Mouse (Mus musculus) megakaryocyte, embryonic 14.5 days (primary cell): ENCODE measurements at regions not wholly inside any gene's neighbourhood (a gene's known extent, or its start where the extent isn't known, plus 50 kb on each side); places are given as distances from the start of the nearest gene placed in this dataset.

ENCODE experiments used
- FLI1 ChIP-seq: IDR thresholded peaks from 2 replicates; pipeline ENCODE4 v1.6.1; 2012; ENCODE audit warnings: low read length, inconsistent platforms, mixed read lengths
- GATA1 ChIP-seq: IDR thresholded peaks from 3 replicates; pipeline ENCODE4 v1.6.1; 2012; ENCODE audit warnings: mixed read lengths, low read length, inconsistent platforms, borderline replicate concordance

DNA sequence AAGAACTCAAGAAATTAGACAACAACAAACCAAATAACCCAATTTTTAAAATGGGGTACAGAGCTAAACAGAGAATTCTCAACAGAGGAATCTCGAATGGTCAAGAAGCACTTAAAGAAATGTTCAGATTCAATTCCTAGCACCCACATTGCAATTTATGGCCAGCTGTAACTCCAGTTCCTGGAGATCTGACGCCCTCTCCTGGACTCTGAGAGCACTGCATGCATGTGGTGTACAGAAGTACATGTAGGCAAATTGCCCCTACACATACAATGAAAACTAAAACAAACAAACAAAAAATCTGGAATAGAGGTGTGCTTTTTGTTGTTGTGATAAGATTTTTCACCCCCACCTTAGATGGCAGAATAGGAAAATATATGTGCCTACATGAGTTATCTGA is 222.7 kb downstream of the Bcl2l11 start:
- TF ChIP-seq FLI1 = no peak
- TF ChIP-seq GATA1 = no peak
